In the genomic region with DNA sequence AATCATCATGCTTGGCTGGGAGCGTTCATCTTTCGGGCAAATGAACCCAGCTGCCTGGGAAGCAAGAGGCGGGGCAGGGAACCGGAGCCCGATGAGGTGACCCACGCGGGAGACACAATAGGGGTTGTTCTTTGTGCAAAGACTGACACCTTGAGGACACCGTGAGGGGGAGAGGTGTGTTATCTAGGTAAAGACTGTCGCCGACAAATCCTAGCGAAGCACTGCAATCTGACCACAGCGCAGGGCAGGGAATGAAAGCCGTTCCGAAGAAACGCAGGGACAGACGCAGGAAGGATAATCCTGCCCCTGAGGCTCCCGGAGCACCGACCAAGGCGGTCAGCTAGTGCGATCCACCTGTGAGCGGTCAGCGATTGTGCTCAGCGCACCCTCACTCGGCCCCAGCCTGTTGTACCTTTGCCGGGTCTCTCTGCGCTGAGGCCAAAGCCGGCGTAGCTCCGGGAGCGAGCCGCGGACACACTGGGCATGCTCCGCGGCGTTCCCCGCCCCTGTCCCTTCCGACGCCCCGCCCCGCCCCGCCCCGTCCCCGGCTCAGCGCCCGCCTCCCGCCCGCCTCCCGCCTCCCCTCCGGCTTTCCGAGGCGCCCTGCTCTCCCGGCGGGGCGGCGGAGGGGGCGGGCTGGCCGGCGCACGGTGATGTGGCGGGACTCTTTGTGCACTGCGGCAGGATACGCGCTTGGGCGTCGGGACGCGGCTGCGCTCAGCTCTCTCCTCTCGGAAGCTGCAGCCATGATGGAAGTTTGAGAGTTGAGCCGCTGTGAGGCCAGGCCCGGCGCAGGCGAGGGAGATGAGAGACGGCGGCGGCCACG, we compare ENCODE assay signal across 8 mouse cellular contexts. TPM values are rescaled to one million over a fixed set of nuclear protein-coding genes. Genes with fewer than 3 reads are reported as not detected.
DNase-seq lines count a peak whose midpoint lies in the region; ATAC-seq lines count a peak whose summit lies in the region.

A gene (plus strand): TSS at position 598 of the 826 bp plus-strand sequence.

- no peaks in the 10 kb centered on the region for H3K27me3 ChIP-seq in intestine, embryonic 14.5 days (replicated peaks; ENCODE audit: control insufficient read depth, insufficient read depth, low read length)

- H3K4me2 ChIP-seq in intestine, embryonic 14.5 days (ENCODE audit: low read length) = peak within 1 kb of the TSS; percentile 88

- DNase-seq in adrenal gland, adult 2 months = peak; percentile 99
- DNase-seq in embryo, embryonic 11 days = peak; percentile 97
- peak; percentile 99 for DNase-seq in gastrocnemius, postnatal 25 days
- DNase-seq in intestine, embryonic 14.5 days (ENCODE audit: low spot score) = peak; percentile 99
- DNase-seq in left cerebral cortex, postnatal 14 days (ENCODE audit: low spot score in 2 of 2) = peak; percentile 95 to 98
- DNase-seq in right cerebral cortex, postnatal 14 days = peak; percentile 96
- peak; percentile 97 for DNase-seq in urinary bladder, postnatal 25 days (ENCODE audit: low spot score)

- peak; percentile 86 for ATAC-seq in intestine, embryonic 14.5 days (replicated peaks; ENCODE audit: low FRiP score, low TSS enrichment, low read depth)
- ATAC-seq in megakaryocyte-erythroid progenitor cell, adult 5-6 weeks (replicated peaks; ENCODE audit: low FRiP score, low TSS enrichment, poor library complexity, severe bottlenecking) = peak; percentile 62

- H3K27ac ChIP-seq in intestine, embryonic 14.5 days (ENCODE audit: low read depth) = peak within 1 kb of the TSS; percentile 98

- intact Hi-C loops in left cerebral cortex, postnatal 14 days (cut with DNase I) = loop anchor here (2.0 to 10.0 kb wide), 5 partner anchors 45 to 608 kb away; no protein-coding TSS in a partner anchor

- 1% methylated on average over 67 of the region's 77 CpGs for WGBS in intestine, embryonic 14.5 days

- no peaks in the 10 kb centered on the region for H3K9me3 ChIP-seq in intestine, embryonic 14.5 days (ENCODE audit: control insufficient read depth, low read length)

- H3K9ac ChIP-seq in intestine, embryonic 14.5 days (ENCODE audit: low read length) = peak within 1 kb of the TSS; percentile 96

- peak within 1 kb of the TSS; percentile 97 for H3K4me3 ChIP-seq in intestine, embryonic 14.5 days (ENCODE audit: low read depth, low read length)

- H3K36me3 ChIP-seq in intestine, embryonic 14.5 days (ENCODE audit: control insufficient read depth, insufficient read depth, low read length) = peaks cover 2% of the 10 kb centered on the region; the same call in 1 of the 2 replicates

- H3K4me1 ChIP-seq in intestine, embryonic 14.5 days (replicated peaks; ENCODE audit: control insufficient read depth, insufficient read depth, low read length) = peaks cover 20% of the 10 kb centered on the region

RNA-seq across cellular contexts. Expression of the gene that starts here (rescaled TPM):
- total RNA-seq in adrenal gland, adult 2 months (2021) = 10 to 100 TPM; 71.3 to 76.2 TPM
- 25.5 and 38.3 TPM in 2 replicates for polyA plus RNA-seq in adrenal gland, adult 2 months (2012; rRNA removed)
- total RNA-seq in gastrocnemius, postnatal 25 days (2021) = 10 to 100 TPM; 31.8 to 35.9 TPM
- 14.6 and 16.0 TPM in 2 replicates for polyA plus RNA-seq in intestine, embryonic 14.5 days (2014; fragmentation: Nextera tagmentation; extraction: Ambion mirVana)
- 100 to 1,000 TPM; 147 to 158 TPM for total RNA-seq in left cerebral cortex, postnatal 14 days (2021)
- total RNA-seq in megakaryocyte-erythroid progenitor cell, adult 5-6 weeks (2014; fragmentation: Nextera tagmentation) = 51.0 and 53.2 TPM in 2 replicates
- 63.2 and 90.9 TPM in 2 replicates for total RNA-seq in megakaryocyte-erythroid progenitor cell, adult 5-6 weeks (2017)

Comparison
In these comparisons a context has a peak if more than half of its experiments do, and no peak if none do; other contexts are left out.
1. Peak in every context shown above with its lines: DNase-seq, ATAC-seq, H3K4me3 ChIP-seq and H3K27ac ChIP-seq.